Mouse (Mus musculus) frontal cortex, adult (tissue): ENCODE data around the gene Megf9.

Experiments
- ATAC-seq: cut with Nextera tagmentation; 2 replicates; pipeline ENCODE4 v1.9.2; 2017; ENCODE audit warnings: mild to moderate bottlenecking, moderate library complexity, mixed read lengths; ENCODE audit not compliant: low TSS enrichment

Gene Megf9

DNA sequence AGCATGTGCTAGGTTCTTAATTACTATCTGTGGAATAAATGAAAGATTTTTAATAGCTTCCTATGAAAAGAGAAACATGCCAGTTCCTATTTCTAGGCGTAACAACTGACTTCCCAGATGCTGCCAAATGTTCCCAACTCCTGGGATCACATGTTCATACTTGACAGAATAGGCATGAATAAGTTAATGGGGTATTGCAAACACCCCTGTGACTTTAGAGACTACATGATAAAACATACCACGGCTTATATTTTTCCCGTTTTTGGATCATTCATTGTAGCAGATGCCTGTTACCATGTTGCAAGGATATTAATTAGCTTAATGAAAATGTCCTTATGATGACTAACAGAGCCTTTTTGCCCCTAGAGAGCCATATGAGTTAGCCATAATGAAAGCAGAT is 88.0 kb downstream of the Megf9 start:
- ATAC-seq, result no peak

- peak; percentile 90 for ATAC-seq
Measured at GRCm38 (mm10) chr4:70420202-70420601, 114.6 kb downstream of the Megf9 start.

- peak; percentile 27 for ATAC-seq
Measured at GRCm38 (mm10) chr4:70412126-70412525, 122.7 kb downstream of the Megf9 start.

DNA sequence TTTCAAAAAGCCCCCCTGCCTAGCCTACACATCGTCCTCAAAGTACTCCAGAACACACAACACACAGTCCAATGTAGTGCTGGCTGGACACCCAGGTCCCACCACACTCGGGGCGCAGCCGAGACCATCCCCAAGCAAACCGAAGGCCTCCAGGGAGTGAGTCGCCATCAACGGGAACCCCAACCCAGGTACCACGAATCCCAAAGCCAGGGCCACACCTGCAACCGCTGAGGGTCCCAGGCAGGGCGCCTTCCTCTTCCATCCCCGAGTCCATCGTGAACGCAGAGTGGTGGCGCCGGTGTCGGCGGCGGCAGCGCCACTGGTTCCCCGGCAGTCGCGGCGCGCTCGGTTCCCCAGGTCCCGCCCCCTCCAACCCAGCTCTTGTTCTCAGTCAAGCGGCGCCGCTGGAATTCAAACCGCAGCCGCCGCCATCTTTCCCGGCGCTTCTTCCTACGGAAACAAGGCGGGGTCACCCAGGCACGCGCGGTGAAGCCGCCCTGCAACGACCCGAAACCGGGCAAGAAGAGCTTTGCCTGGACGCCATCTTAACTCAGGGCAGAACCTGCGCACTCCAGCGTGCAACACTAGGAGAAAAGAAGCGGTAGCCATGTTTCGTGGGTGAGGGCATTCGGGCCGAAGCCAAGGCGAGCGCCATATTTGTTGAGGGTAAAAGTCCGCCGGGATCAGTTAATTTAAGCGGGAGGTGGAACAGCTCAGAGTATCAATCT is 124.6 kb downstream of the Megf9 start, which contains the start of gene Cdk5rap2:
Gene Cdk5rap2, minus strand, starts transcription at position 450 of the 728 bp plus-strand sequence.
- ATAC-seq, result peak; percentile 94

- no peak for ATAC-seq
Measured at GRCm38 (mm10) chr4:70409456-70409855, 125.3 kb downstream of the Megf9 start.

- peak; percentile 98 for ATAC-seq
Measured at GRCm38 (mm10) chr4:70402109-70402819, 132.5 kb downstream of the Megf9 start.

DNA sequence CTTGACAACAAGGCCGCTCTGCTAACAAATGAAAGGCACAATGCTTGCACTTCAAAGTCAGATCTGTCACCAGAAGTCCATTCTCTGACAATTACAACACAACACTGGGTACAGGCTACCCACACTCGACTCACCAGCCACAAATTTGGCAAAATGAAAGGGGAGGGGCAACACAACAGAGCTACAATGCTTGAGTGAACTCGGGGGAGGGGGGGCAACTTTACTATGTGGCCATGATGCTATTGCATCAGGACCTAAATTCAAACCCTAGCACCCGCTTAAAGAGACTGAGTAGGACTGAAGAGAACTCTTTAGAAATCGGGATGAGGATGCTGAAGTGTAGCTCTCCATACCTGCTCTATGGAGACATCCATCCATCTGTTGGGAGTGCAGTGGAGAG is 135.3 kb downstream of the Megf9 start:
- ATAC-seq, result no peak

GRCm38 (mm10) chr4:70399074-70399473 is 135.7 kb downstream of the Megf9 start:
- ATAC-seq, result no peak

DNA sequence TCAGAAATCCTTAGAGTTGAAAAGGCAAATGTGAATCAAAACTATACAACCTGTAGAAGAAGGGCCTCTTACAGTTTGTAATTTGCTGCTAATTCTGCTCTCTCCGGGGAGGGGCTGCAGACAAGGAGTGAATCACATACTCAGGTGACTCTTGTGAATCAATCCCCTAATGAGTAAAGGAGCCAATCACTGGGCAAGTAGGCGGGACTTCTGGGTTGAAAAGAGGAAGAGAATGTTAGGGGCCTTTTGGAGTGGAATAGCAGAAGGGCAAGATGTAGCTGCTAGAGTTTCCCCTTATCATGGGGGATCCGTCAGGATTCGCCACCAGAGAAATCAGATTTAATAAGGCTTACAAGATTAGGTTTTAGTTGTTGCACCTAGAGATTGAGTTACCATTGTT is 136.7 kb downstream of the Megf9 start:
- no peak for ATAC-seq

GRCm38 (mm10) chr4:70396701-70397100 is 138.1 kb downstream of the Megf9 start:
- no peak for ATAC-seq

- no peak for ATAC-seq
Measured at GRCm38 (mm10) chr4:70394736-70395135, 140.1 kb downstream of the Megf9 start.

- ATAC-seq, result peak; percentile 86
Measured at GRCm38 (mm10) chr4:70391760-70392372, 142.9 kb downstream of the Megf9 start.

GRCm38 (mm10) chr4:70391073-70391472 is 143.7 kb downstream of the Megf9 start:
- peak; percentile 83 for ATAC-seq

DNA sequence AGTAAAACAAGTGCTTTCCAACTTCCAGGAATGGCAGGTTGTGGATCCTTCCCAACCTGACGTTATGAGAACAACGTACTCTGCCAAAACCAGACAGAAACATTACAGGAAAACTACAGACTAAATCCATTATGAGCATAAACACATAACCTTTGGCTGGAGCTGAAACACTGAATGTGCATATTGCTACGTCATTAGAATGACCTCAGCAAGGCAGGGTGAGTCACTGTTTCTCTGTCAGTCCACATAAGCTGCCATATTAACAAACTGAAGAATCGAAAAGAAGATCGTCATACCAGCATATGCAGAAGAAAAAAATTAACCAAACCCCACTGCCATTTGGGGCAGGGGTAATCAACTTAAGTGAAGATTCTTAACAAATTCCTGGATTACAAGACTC is 148.6 kb downstream of the Megf9 start:
- no peak for ATAC-seq

DNA sequence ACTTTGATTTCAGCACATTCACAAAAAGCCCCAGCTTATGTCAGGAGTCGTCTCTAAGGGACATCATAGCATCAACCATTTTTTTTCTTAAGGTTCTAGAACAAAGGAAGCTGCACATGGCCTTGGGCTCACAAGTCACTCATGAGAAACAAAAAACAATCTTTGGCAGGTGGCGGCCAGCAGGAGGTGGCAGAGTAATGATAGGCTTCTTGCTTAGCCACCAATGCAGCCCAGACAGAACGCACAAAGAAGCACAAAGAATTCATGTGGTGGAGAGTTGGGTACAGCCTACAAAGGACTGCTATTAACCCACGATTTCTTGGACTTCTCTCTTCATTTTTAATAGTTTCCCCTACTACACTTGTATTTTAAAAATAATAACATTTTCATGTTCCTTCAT is 157.4 kb downstream of the Megf9 start:
- ATAC-seq, result no peak
